Mouse (Mus musculus): ENCODE data around the gene Myadml2.

Myadml2 gene

GRCm38 (mm10) chr11:120629341-120629730 is 18.6 kb downstream of the Myadml2 start:
- DNase-seq = peak in 1 of 2 experiments; percentile 37

GRCm38 (mm10) chr11:120628601-120629340 is 19.2 kb downstream of the Myadml2 start:
- peak in 1 of 2 experiments; percentile 10 for DNase-seq

- DNase-seq = peak in 1 of 2 experiments; percentile 32
These were observed 20.3 kb downstream of the Myadml2 start for GRCm38 (mm10) chr11:120627468-120628300.

GRCm38 (mm10) chr11:120626785-120627467 is 21.0 kb downstream of the Myadml2 start:
- DNase-seq = peak in 1 of 2 experiments; percentile 16

- DNase-seq = no peak
These were observed 22.7 kb downstream of the Myadml2 start, which contains the start of gene Sirt7 for GRCm38 (mm10) chr11:120625152-120625775. Sirt7 (minus strand) TSS chr11:120625240.

GRCm38 (mm10) chr11:120624680-120625111 is 23.3 kb downstream of the Myadml2 start:
- DNase-seq = peak; percentile 87 to 92

- DNase-seq = peak; percentile 60 to 73
These were observed 23.8 kb downstream of the Myadml2 start for GRCm38 (mm10) chr11:120623961-120624679.

- DNase-seq = no peak
These were observed 25.2 kb downstream of the Myadml2 start for GRCm38 (mm10) chr11:120622805-120623204.

GRCm38 (mm10) chr11:120620195-120620594 is 27.8 kb downstream of the Myadml2 start:
- no peak for DNase-seq

GRCm38 (mm10) chr11:120618619-120619535 is 29.1 kb downstream of the Myadml2 start:
- peak in 1 of 2 experiments; percentile 22 for DNase-seq

- peak; percentile 96 to 98 for DNase-seq
These were observed 30.3 kb downstream of the Myadml2 start, which contains the start of gene Pcyt2 for GRCm38 (mm10) chr11:120617519-120618112. Pcyt2 (minus strand) TSS chr11:120617936.

- DNase-seq = no peak
These were observed 31.2 kb downstream of the Myadml2 start for GRCm38 (mm10) chr11:120616617-120617294.

GRCm38 (mm10) chr11:120615606-120616203 is 32.3 kb downstream of the Myadml2 start:
- DNase-seq = no peak

- no peak for DNase-seq
These were observed 32.8 kb downstream of the Myadml2 start for GRCm38 (mm10) chr11:120615167-120615566.

- DNase-seq = peak in 1 of 2 experiments; percentile 52
These were observed 34.0 kb downstream of the Myadml2 start for GRCm38 (mm10) chr11:120613976-120614375.

- peak in 1 of 2 experiments; percentile 46 for DNase-seq
These were observed 34.4 kb downstream of the Myadml2 start for GRCm38 (mm10) chr11:120613481-120613972.

GRCm38 (mm10) chr11:120612763-120613162 is 35.2 kb downstream of the Myadml2 start:
- DNase-seq = peak; percentile 97

- DNase-seq = peak in 1 of 2 experiments; percentile 29
These were observed 37.4 kb downstream of the Myadml2 start for GRCm38 (mm10) chr11:120610477-120611046.

Data from cerebellum, postnatal 25 days (tissue).